Mouse (Mus musculus): Measurements from ENCODE around the gene Notch3. TPM values are rescaled to one million over a fixed set of nuclear protein-coding genes. Genes with fewer than 3 reads are reported as not detected.
A peak's percentile ranks its signal among the peaks of the same experiment; 100 is the strongest.

The Notch3 gene
- polyA plus RNA-seq, 1 experiment from 2014 or later: 0.20 TPM

- no peaks in the 10 kb centered on the region for H3K36me3 ChIP-seq (replicated peaks; ENCODE audit: insufficient read depth, low read length)
- no peaks in the 10 kb centered on the region for H3K27me3 ChIP-seq (ENCODE audit: insufficient read depth, low read length)
- WGBS (ENCODE audit: insufficient replicate concordance): 2% methylated on average over 56 of the region's 56 CpGs
- H3K4me3 ChIP-seq (ENCODE audit: low read depth, low read length): peak overlapping the region; percentile 58
- ATAC-seq (peak; percentile 62), DNase-seq (peak; percentile 85)
- H3K4me2 ChIP-seq (ENCODE audit: low read depth, low read length): peak overlapping the region; percentile 87
- H3K27ac ChIP-seq (ENCODE audit: low read depth): peak overlapping the region; percentile 61
- no peaks in the 10 kb centered on the region for H3K9me3 ChIP-seq (ENCODE audit: low read length)
- TF ChIP-seq EP300 (IDR thresholded peaks at IDR 0.05; ENCODE audit: low read depth): no peak
- TF ChIP-seq CTCF (IDR thresholded peaks at IDR 0.05; ENCODE audit: low read depth): no peak
- H3K4me1 ChIP-seq (ENCODE audit: insufficient read depth): peaks cover 79% of the 10 kb centered on the region
- peak overlapping the region; percentile 65 for H3K9ac ChIP-seq (replicated peaks)
These were observed 52.9 kb downstream of the Notch3 start for GRCm38 (mm10) chr17:32113523-32114421.

GRCm38 (mm10) chr17:32113255-32113522, 53.5 kb downstream of the Notch3 start:
- H3K4me1 ChIP-seq (ENCODE audit: insufficient read depth): peaks cover 80% of the 10 kb centered on the region
- H3K4me3 ChIP-seq (ENCODE audit: low read depth, low read length): peak overlapping the region; percentile 58
- H3K27ac ChIP-seq (ENCODE audit: low read depth): peak overlapping the region; percentile 61

GRCm38 (mm10) chr17:32112434-32113254, 54.0 kb downstream of the Notch3 start:
- Histone ChIP-seq H3K9me3 (ENCODE audit: low read length) (no peaks in the 10 kb centered on the region), H3K4me3 (ENCODE audit: low read depth, low read length) (0 out of 2 replicates have a peak overlapping the region, but pooled peaks have one; percentile 58), H3K4me2 (ENCODE audit: low read depth, low read length) (peak overlapping the region; percentile 87), H3K4me1 (ENCODE audit: insufficient read depth) (peaks cover 82% of the 10 kb centered on the region), H3K27ac (ENCODE audit: low read depth) (peak overlapping the region; percentile 61), H3K9ac (replicated peaks) (peak overlapping the region; percentile 65), H3K36me3 (replicated peaks; ENCODE audit: insufficient read depth, low read length) (no peaks in the 10 kb centered on the region), H3K27me3 (ENCODE audit: insufficient read depth, low read length) (no peaks in the 10 kb centered on the region)
- WGBS (ENCODE audit: insufficient replicate concordance): 58% methylated on average over 8 of the region's 8 CpGs
- ATAC-seq (no peak), DNase-seq (no peak)
- TF ChIP-seq CTCF (IDR thresholded peaks at IDR 0.05; ENCODE audit: low read depth) (no peak), EP300 (IDR thresholded peaks at IDR 0.05; ENCODE audit: low read depth) (no peak)

More at GRCm38 (mm10) chr17:32113255-32113522, 53.5 kb downstream of the Notch3 start:
- H3K4me2 ChIP-seq (ENCODE audit: low read depth, low read length): peak overlapping the region; percentile 87
- no peaks in the 10 kb centered on the region for H3K9me3 ChIP-seq (ENCODE audit: low read length)
- WGBS (ENCODE audit: insufficient replicate concordance): 19% methylated on average over 8 of the region's 8 CpGs
- peak overlapping the region; percentile 65 for H3K9ac ChIP-seq (replicated peaks)
- H3K36me3 ChIP-seq (replicated peaks; ENCODE audit: insufficient read depth, low read length): no peaks in the 10 kb centered on the region
- H3K27me3 ChIP-seq (ENCODE audit: insufficient read depth, low read length): no peaks in the 10 kb centered on the region
- TF ChIP-seq CTCF (IDR thresholded peaks at IDR 0.05; ENCODE audit: low read depth) (no peak), EP300 (IDR thresholded peaks at IDR 0.05; ENCODE audit: low read depth) (no peak)
- ATAC-seq: peak; percentile 26
- peak; percentile 29 for DNase-seq

- no peak overlapping the region for H3K4me2 ChIP-seq (ENCODE audit: low read depth, low read length)
- no peaks in the 10 kb centered on the region for H3K36me3 ChIP-seq (replicated peaks; ENCODE audit: insufficient read depth, low read length)
- ATAC-seq: no peak
- TF ChIP-seq EP300 (IDR thresholded peaks at IDR 0.05; ENCODE audit: low read depth): no peak
- no peak for TF ChIP-seq CTCF (IDR thresholded peaks at IDR 0.05; ENCODE audit: low read depth)
- peak overlapping the region; percentile 79 for H3K27ac ChIP-seq (ENCODE audit: low read depth)
- no peak for DNase-seq
- 0 out of 2 replicates have a peak overlapping the region, but pooled peaks have one; percentile 48 for H3K9ac ChIP-seq (replicated peaks)
- H3K9me3 ChIP-seq (ENCODE audit: low read length): no peaks in the 10 kb centered on the region
- 61% methylated on average over 10 of the region's 10 CpGs for WGBS (ENCODE audit: insufficient replicate concordance)
- no peaks in the 10 kb centered on the region for H3K27me3 ChIP-seq (ENCODE audit: insufficient read depth, low read length)
- H3K4me1 ChIP-seq (ENCODE audit: insufficient read depth): peaks cover 73% of the 10 kb centered on the region
- H3K4me3 ChIP-seq (ENCODE audit: low read depth, low read length): no peak overlapping the region
These were observed 55.5 kb downstream of the Notch3 start for GRCm38 (mm10) chr17:32110980-32111780.

- DNase-seq (peak; percentile 77), ATAC-seq (peak; percentile 38)
- peaks cover 65% of the 10 kb centered on the region for H3K4me1 ChIP-seq (ENCODE audit: insufficient read depth)
- H3K9ac ChIP-seq (replicated peaks): peak overlapping the region; percentile 48; the same call in 1 of the 2 replicates
- TF ChIP-seq CTCF (IDR thresholded peaks at IDR 0.05; ENCODE audit: low read depth) (no peak), EP300 (IDR thresholded peaks at IDR 0.05; ENCODE audit: low read depth) (no peak)
- H3K27ac ChIP-seq (ENCODE audit: low read depth): peak overlapping the region; percentile 79
- H3K27me3 ChIP-seq (ENCODE audit: insufficient read depth, low read length): no peaks in the 10 kb centered on the region
- H3K9me3 ChIP-seq (ENCODE audit: low read length): no peaks in the 10 kb centered on the region
- H3K36me3 ChIP-seq (replicated peaks; ENCODE audit: insufficient read depth, low read length): no peaks in the 10 kb centered on the region
- no peak overlapping the region for H3K4me2 ChIP-seq (ENCODE audit: low read depth, low read length)
- H3K4me3 ChIP-seq (ENCODE audit: low read depth, low read length): no peak overlapping the region
- 53% methylated on average over 2 of the region's 2 CpGs for WGBS (ENCODE audit: insufficient replicate concordance)
These were observed 56.2 kb downstream of the Notch3 start for GRCm38 (mm10) chr17:32110424-32110823.

Measured in liver, postnatal 0 days (tissue).